Mouse (Mus musculus) inflammation-experienced regulatory T-cells, adult 6 months (primary cell): ENCODE measurements around the gene Cerkl. TPM values are rescaled to one million over a fixed set of nuclear protein-coding genes. Genes with fewer than 3 reads are reported as not detected.
A peak's percentile ranks its signal among the peaks of the same experiment; 100 is the strongest.

Experiments
- ATAC-seq: one replicate; pipeline ENCODE4 v1.8.0; 2017
- polyA plus RNA-seq, 3 experiments: library from polyadenylated mRNA; unstranded; fragments of 100-300 nt; shearing (Covaris generic); gene quantifications; one replicate each; pipeline ENCODE4 v1.2.1; 2017

Cerkl gene
- polyA plus RNA-seq, 3 experiments from 2014 or later, result 30.4 to 52.7 (median 42.5) TPM

DNA sequence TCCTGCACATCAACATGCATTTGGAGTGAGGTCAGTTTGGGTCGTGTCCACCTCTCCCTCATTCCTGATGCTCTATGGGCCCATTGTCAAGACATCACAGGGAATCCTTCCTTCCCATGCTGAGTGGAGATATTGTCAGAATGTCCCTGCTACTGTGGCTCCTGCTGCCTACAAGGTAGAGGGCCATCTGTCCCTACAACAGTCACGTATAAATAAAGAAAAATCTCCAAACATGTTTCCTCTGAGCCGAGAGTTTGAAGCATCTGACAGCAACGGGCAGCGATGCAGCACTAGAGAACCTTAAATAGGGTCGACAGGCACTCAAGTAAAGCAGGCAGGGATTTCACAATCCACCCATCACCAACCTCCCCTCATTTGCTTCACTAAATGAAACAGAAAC is 13.7 kb downstream of the Cerkl start:
- ATAC-seq, result no peak

DNA sequence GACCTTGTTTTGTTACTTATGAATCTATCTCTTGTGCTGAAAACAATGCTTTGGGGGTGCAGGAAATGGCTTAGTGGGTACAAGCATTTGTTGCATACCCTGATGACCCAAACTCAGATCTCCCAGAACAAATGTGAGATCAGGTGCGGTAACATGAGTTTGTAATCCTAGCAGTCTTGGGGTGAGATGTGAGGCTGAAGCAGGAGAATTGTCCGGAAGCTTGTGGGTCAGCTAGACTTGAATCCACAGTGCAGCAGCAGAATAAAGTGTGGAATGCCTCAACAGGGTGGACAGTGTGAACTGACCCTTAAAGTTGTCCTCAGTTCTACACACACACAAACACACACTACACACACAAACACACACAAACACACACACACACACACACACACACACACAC is 14.4 kb downstream of the Cerkl start:
- ATAC-seq, result no peak

DNA sequence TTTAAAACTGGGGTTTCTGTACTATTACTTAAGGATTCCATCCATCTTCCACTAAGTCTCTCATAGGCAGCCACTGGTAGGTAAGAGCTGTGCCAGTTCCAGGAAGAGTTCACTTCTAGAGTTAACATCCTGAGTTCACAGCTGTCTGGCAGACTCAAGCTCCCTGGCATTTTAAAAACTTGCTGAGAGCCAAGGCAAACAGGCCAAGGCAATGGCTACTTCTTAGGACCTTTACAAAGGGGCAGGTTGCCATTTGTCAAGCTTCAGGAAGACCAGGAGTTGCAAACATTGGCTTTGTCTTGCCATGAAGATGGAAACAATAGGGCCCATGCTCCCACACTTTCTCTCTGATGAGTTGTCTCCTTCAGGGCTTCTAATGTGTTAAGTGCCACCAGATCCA is 26.5 kb downstream of the Cerkl start:
- ATAC-seq, result no peak

DNA sequence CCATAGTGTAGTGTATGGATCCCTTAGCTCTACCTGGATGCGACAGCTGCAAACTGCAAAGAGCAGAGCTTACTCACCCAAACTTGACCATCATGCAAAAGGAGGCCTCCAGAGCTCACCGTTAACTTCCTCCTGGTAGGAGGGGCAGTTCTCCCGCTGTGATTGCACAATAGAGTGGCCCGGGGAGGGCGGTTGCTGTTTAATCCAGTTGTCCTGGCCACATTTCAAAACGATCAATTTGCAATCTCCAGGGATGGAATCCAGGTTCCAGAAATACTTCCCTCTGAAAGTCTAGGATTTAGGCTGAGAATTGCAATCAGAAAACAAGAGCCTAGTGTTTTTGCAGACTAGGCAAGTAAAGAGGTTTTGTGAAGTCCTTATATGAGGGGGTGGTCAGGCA is 26.9 kb downstream of the Cerkl start:
- ATAC-seq, result no peak

DNA sequence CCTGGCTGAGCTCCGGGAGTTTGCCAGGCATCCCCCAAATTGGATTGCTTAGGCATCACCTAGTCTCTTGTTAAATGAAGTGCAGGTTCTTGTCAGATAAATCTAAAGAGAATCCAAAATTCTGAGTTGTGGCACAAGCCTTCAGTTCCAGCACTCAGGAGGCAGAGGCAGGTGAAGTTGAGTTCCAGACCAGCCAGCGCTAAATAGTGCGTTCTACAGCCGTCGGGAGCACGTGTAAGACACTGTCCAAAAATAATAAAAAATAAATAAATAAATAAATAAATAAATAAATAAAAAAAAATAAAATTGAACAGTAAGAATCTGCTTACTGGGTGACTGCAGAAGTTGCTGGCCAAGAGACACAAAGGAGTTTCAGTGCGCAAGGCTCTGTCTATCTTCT is 27.5 kb downstream of the Cerkl start:
- no peak for ATAC-seq

DNA sequence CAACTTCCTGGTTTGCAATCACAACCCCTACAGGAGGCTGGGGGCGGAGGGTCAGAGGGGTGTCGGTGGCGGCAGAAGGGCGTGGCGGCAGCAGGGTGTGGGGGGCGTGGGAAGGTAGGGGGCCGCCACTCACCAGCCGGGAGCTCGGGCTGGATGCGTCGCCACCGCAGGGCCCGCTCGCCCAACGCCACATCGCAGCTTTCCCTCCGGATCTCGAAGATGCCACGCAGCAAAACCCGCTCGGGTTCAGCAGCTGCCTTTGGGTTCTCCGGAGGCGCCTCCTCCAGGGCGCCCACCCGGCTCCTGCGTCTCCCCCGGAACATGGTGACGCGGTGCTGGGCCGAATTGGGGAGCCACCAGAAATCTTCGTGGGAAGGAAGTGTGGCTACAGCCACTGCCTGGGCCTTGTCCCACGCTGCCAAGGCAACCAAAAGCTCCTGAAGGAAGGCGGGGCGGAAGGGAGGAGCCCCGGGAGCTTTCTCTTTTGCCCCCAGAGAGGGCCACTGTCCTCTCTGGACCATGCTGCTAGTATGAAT is 27.9 kb downstream of the Cerkl start:
- ATAC-seq, result no peak

DNA sequence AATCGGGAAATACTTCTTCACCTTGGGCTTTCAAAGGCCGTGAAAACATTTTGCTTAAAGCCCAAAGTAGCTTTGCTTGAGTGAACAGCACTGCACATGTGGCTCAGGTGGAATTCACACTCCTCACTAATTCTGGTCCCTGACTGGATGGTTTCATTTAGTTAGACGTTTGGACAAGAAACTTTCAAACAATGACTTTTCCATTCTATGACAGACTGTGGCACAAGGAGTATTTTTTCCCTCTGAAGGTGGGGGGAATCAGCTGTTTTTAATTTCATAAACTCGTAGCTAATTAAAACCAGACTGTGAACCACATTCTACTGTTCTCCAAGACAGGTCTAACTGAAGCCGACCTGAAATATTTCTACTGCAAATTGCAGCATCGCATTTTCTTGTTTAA is 28.6 kb downstream of the Cerkl start:
- no peak for ATAC-seq

DNA sequence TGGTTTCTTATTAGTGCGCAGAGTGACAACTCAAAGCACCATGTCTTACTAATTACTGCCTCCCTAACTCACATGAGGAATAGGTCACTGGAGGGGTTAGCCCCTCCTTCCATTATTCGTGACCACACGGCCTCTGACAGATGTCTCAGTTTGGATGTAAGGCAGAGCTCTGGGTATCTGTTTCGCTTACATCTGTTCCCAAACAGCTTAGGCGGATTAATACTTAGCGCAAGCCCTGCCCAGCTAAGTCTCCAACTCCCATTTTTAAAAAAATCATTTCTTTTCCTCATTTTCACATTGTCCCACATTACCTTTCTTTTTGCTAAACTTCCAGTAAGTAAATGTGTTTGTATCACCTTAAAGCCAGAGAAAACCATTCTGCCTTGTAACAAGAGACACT is 34.9 kb downstream of the Cerkl start:
- ATAC-seq, result no peak

DNA sequence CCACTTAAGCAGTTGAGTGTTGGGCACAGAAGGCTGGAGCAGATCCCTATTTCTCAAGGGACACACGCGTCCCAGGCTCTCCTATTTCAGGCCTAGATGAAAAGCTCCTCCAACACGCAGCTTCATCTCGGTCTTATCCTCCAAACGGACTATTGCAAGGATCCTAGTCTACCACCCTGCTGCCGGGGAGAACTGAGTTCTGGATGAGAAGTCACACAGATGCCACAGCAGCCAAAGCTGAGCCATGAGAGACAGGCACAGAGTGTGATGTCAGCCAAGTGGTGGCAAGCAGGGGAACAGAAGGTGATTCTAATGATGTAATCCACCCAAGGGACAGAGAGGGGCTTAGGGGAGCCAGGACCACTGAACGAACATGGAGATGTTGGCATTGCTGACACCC is 42.1 kb downstream of the Cerkl start:
- no peak for ATAC-seq

DNA sequence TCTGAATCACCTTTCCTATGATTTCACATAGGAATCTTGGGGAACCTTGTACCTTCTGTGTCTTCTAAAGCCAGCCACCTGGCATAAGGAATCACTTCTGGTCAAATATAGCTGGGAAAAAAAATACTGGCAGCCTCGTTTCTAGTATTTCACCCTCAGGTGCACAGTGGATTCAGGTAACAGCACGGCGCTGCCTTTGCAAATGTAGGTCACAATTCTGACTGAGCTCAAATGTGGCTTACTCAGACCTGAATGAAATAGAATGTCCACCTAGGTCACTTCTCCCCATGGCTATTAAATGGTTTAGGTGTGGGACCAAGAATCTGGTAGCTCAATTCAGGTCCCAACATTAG is 45.7 kb downstream of the Cerkl start:
- ATAC-seq, result no peak

DNA sequence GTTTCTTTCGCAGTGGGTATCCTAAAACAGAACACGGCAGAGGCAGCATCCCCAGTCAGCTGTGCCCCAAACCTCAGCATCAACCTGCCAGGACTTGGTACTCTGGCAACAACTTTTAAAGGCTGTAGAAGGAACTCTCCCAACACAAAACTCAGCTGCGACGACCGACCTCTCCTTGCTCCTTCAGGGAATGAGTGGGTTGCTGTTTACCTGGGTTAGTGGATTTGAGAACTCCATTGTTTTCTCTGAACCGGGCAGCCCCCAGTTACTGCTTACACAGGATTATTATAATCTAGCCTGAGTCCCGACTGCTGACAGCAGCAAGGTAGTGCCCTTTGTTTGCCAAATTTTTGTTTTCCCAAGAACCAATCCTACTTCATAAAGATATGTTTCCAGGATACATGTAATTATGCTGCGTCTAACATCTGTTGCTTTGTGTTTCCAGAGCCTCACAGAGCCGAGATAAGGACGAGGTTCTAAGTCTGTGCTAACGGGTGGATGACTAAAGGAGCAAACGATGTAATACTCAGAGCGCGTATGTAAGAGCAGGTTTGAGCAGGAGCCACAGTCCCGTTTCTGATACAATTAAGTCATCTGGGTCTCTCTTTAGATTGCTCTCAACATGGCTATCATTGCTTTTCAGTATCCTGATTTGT is 46.2 kb downstream of the Cerkl start:
- no peak for ATAC-seq

DNA sequence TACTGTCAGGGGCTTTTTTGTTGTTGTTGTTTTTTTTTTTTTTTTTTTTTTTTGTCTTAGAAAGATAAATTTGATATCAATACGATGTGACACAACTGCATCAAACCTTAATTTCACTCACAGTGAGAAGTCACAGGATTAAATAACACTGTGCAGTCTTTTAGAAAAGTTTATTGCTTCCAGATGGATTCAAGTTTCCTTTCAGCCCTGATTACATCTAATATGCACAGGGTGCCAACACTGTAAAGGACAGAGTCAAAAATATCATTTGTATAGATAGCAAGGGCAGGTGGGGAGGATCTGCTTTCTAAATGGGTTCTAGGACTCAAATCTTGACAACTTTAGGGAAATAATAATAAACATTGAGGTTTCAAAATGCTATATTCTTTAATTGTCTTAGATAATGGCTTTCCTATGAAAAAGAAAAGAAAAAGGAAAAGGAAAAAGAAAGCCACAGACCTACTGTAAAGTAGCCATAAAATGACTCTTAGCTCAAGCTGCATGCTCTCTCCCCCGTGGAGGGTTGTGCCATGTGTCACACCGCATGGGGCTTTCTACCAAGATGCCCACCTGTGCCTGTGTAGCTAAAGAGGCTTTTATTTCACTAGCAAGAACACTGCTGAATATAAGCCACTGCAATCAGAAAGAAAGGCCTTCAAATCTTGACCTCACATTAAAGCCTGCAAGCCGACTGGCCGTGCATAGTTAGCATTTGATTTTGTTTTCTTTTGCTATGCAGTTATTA is 50.8 kb downstream of the Cerkl start:
- no peak for ATAC-seq

DNA sequence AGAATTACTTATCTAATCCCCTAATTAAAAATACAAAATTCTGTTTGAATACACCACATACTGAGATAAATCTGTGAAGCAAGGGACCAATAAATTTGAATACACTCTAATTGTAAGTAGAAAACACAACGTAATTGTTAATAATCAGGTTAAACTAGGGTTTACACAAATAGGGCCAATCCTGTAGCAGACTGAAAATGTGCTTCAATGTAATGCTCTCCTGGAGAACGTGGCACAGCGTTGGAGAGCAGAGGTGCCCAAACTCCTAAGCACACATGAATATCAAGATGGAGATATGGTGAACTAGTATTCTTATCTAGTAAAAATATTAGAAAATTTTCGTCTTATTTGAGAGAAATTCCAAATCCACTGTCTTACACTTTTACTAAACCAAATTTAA is 56.5 kb downstream of the Cerkl start:
- no peak for ATAC-seq

DNA sequence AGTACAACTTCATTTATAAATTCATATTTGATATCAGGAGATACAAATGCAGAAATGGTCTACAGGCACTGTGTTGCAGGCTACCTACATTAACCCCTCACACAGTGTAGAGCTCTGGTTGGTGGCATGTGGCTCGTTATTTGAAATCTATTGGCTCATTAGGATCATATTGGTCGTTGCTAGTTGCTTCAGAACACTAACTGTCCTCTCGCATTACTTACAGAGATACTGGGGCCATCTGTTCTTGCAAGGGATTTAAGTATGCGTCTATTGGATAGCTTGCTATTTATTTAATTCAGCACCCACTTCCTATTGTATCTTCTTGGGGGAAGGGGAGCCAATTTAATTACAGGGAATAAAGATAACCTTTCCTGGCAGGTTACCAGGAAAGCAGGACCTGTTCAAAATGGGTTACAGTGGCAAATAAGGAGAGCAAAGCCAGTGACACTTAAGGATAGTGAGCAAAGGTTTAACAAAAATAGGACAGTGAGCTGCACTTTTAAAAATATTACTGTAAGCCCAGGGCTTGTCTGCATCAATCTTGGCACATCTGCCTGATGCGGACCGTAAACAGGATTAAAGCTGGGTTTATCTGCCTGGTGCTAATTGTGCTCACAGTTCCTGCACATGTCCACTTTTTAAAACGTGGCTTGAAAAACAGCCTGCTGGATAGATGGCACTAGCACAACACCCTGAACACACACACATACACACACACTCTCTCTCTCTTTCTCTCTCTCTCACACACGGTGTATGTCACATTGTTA is 57.2 kb downstream of the Cerkl start:
- no peak for ATAC-seq

DNA sequence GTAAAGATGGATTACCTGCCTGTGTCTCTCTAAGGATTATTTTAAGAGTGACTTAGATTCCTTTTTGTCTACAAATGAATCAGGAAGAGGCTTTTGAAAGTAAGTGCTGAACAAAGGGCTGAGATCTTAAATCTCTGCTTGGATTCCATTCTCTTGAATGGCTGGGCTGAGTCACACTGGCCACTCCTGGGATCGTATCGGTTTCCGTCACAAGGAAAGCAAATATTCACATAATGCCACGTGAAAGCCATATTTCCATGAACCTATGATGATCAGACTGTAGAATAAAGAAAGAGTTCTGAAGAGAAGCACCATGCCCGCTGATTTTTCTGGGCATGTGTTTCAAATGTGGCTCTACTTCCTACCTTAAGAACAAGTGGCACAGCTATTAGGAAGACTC is 57.8 kb downstream of the Cerkl start:
- ATAC-seq, result no peak

DNA sequence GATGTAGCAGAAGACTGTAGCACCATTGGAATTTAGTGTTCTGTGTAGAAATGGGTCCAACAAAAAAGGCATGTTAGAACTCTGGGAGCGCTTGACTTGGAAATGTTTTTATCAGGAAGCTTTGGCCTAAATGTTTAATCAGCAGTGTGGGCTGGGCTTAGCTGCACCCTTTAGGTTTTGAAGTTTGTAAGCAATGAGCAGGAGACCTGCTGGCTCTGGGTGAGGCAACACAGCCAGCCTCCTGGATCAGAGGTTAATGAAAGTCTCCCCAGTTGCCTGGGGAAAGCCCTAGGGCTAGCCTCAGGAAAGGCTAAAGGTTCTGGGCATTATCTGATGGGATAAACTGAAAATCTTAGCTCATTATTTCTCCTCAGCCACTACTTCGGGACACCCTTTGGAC is 58.2 kb downstream of the Cerkl start:
- ATAC-seq, result no peak

DNA sequence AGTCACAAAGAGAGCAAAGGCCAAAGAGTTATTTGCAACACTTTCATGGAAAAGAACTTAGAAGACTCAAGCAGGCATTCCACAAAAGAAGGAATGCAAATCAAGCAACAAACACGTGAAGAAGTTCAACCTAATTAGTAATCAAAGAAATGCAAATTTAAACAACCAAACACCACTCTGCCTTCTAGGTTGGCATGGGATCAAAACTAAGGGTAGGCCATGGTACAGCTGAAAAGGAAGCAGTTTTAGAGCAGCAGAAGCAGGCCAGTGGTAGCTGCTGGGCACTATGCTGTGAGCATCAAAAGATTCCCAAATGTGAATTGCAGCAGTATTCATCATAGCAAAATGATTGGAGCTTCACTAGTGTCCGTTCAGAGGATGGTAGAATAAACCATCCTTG is 59.5 kb downstream of the Cerkl start:
- no peak for ATAC-seq

DNA sequence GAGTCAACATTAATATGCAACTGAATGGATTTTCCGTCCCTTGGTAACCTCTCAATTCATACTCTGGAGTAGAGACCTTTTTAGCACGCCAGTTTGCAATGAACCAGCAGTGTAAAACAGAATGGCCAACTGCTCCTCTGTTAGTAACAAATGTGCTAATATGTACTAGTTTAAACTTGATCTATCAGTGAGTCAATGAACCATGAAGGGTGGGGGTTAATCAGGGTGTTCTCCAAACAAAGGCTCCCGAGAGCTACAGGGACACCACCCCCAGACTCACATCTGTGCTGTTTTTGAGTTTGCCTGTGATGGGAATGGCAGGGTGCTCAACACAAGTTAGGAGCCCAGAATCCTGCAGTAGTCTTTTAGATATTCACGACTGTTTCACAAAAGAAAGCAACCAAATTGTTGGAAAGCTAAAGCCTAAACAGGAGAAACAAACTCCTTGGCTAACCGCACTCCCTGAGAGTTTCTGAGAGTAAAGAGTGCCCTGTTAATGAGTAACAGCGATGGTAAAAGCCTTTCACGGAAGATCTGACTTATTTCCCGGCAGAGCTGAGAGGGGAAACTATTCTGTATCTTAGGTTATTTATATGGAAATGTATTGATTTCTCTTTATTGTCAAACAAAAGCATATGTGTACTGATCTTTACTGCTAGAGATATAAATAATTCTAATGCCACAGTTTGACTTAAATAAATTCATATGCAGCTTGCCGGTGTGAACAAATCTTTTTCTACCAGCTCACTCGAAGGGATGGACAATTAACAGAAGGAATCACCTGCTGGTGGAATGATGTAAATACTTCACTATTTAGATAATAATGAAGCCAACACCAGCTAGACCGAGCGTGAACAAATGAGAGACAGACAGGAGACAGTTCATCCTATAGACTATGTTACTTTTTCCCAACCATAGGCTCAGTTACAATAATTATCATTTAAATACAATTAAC is 77.2 kb downstream of the Cerkl start:
- no peak for ATAC-seq

DNA sequence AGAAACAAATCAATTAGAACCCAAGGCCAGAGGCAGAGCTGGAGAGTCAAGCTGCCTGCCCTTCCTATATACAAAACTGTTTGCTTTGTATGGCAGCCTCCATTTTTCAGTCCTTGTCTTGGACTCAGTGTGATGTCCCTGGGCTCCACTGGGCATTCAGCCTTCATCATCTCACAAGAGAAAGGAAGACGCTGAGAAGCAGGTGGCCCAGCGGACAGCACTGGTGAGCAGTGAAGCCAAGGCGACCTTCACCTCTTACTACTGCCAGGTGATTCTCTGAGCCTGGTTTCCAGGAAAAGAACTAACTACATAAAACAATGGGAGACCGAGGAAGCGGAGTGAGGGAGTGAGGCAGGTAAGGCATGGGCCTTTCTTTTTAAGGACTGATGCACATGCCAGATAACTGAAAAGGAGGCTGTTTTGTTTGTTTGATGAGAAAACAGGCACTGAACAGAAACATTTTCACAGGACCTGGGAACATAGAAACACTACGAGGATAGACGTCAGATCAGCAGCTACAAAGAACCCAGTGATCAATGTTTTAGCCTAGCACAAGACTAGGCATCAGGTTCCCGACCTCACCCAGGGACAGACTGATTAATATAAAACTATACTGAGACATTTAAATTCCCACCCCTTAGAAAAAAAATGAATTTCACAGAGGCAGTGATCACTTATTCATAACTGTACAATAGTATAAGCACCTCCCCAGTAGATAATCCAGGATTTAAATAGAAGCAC is 78.1 kb downstream of the Cerkl start:
- no peak for ATAC-seq

DNA sequence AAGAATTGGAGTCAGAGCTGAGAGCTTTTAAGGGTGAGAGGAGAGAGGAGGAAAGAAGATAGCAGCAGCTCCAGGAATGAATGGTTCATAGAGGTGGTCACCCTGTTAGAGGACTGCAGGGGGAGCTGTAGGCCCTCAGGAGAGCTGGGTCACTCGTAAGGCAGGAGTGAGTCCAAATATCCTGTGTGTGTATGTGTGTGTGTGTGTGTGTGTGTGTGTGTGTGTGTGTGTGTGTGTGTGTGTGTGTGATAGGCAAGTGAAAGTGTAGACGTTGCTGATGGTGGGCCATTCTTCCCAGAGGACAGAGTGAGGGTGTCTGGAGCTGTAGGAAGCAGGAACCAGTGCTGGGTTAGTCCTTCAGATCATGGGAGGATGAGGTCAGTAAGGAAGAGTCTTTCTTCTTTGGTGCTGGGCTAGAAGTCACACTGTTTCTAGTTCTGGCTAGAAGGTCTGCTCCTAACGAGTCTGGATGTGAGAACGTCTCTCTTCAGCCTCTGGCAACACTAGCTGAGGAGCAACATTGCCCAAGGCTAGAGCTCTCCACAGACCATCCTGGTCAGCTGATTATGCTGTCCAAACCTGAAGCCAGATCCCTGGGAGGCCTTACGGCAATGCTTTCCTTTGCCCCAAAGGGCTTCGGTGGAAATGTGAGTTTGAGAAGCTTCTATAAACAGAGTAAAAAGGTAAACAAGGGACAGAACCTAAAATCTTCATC is 83.9 kb downstream of the Cerkl start:
- peak; percentile 31 for ATAC-seq

DNA sequence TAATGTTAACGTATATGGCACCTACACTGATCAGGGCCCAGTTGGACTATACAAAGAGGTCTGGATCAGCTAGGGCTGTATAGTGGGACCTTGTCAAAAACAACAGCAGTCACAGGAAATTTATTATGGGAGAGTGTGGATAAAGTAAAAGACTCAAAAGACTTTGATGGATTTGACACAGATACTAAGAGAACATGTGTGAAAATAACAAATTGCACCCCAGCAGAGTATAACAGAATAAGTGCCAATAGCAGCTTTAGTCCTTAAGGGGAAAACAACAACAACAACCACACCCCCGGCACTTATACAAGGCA is 84.5 kb downstream of the Cerkl start:
- ATAC-seq, result peak; percentile 4
